19 mouse cellular contexts compared by ENCODE assay signal in the genomic region with DNA sequence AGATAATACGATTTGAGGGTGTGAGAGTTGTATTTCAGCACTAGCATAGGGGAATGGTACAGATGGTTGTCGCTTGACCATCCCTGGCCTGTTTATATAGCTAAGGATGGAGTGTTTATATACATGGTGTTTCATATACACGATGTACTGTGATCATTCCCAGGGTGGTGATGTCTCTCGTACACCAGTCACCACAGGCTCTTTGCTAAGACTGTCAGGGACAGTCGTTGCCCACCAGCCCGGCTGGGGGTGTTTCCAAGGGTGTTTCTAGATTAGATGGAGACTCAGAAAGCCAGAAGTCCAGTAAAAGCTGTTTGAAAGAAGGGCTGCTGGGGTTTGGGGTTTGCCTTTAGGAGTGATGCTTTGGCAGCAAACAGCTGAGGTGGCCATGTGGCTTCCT.
"Had no signal": no experiment of that assay in that cellular context is flagged by ENCODE, and none has a peak within 500 bp of the region (broad histone marks: within the 10 kb centered on the region; RNA-seq: fewer than 3 reads in every experiment).

No protein-coding gene starts in this region.

- H3K4me3 ChIP-seq: midbrain, embryonic 10.5 days; midbrain, embryonic 12.5 days; myocyte; neural tube, embryonic 13.5 days; neural tube, embryonic 15.5 days had no signal

- H3K9me3 ChIP-seq: midbrain, embryonic 10.5 days; midbrain, embryonic 12.5 days; neural tube, embryonic 13.5 days; neural tube, embryonic 15.5 days had no signal

- DNase-seq: lung, adult 18-20 months; lung, postnatal 10 days; lung, postnatal 4 days; midbrain, embryonic 14.5 days; retina, postnatal 1 day; right cerebral cortex, adult 18-20 months; right cerebral cortex, postnatal 25 days; right cerebral cortex, postnatal 4 days; spleen, adult 18-20 months; thymus, adult 18-20 months; thymus, postnatal 14 days; thymus, postnatal 36 days had no signal

- H3K4me1 ChIP-seq: midbrain, embryonic 10.5 days; midbrain, embryonic 12.5 days; neural tube, embryonic 13.5 days; neural tube, embryonic 15.5 days had no signal

- H3K9ac ChIP-seq: liver, embryonic 14.5 days; midbrain, embryonic 12.5 days; neural tube, embryonic 13.5 days; neural tube, embryonic 15.5 days had no signal

- H3K4me2 ChIP-seq: midbrain, embryonic 12.5 days; neural tube, embryonic 13.5 days; neural tube, embryonic 15.5 days had no signal

- H3K36me3 ChIP-seq: midbrain, embryonic 10.5 days; midbrain, embryonic 12.5 days; neural tube, embryonic 13.5 days; neural tube, embryonic 15.5 days had no signal

- ATAC-seq: midbrain, embryonic 16.5 days had no signal

- H3K27ac ChIP-seq: liver, embryonic 14.5 days; midbrain, embryonic 10.5 days; midbrain, embryonic 12.5 days; neural tube, embryonic 13.5 days; neural tube, embryonic 15.5 days had no signal

- H3K27me3 ChIP-seq: midbrain, embryonic 12.5 days; neural tube, embryonic 13.5 days; neural tube, embryonic 15.5 days had no signal
